Mouse (Mus musculus) lung, postnatal 0 days (tissue): ENCODE measurements around the gene Pgbd5. TPM values are rescaled to one million over a fixed set of nuclear protein-coding genes. Genes with fewer than 3 reads are reported as not detected.

Source experiments
- ATAC-seq: fragments of 200-750 bp; cut with Nextera tagmentation; 2 replicates; pipeline ENCODE4 v1.8.0; 2017; ENCODE audit warnings: moderate library complexity
- DNase-seq: peaks from one replicate; pipeline ENCODE4 v3.0.0-alpha.2; 2016; ENCODE audit warnings: low spot score
- H3K27ac ChIP-seq: fragments of 300-500 bp; sonication (generic); 2 replicates; pipeline ENCODE4 v1.5.1; 2014; ENCODE audit warnings: antibody characterized with exemption, mild to moderate bottlenecking, low read length, mixed read lengths
- H3K27me3 ChIP-seq: fragments of 300-500 bp; sonication (generic); replicated peaks from 2 replicates; pipeline ENCODE4 v1.6.1; 2014; ENCODE audit warnings: low read length, mixed read lengths; ENCODE audit not compliant: insufficient read depth
- H3K36me3 ChIP-seq: fragments of 300-500 bp; sonication (generic); 2 replicates; pipeline ENCODE4 v1.6.1; 2014; ENCODE audit warnings: low read length, mixed read lengths; ENCODE audit not compliant: insufficient read depth
- H3K4me1 ChIP-seq: fragments of 300-500 bp; sonication (generic); 2 replicates; pipeline ENCODE4 v1.6.1; 2014; ENCODE audit warnings: antibody characterized with exemption, low read depth, low read length, mixed read lengths; ENCODE audit not compliant: insufficient read depth
- H3K4me2 ChIP-seq: fragments of 300-500 bp; sonication (generic); replicated peaks from 2 replicates; pipeline ENCODE4 v1.6.1; 2014; ENCODE audit warnings: low read depth, mild to moderate bottlenecking, low read length, moderate library complexity, mixed read lengths
- H3K4me3 ChIP-seq: fragments of 300-500 bp; sonication (generic); 2 replicates; pipeline ENCODE4 v1.5.1; 2014; ENCODE audit warnings: low read depth, low read length
- H3K9ac ChIP-seq: fragments of 300-500 bp; sonication (generic); replicated peaks from 2 replicates; pipeline ENCODE4 v1.6.1; 2014; ENCODE audit warnings: low read depth, mild to moderate bottlenecking
- H3K9me3 ChIP-seq: fragments of 300-500 bp; sonication (generic); 2 replicates; pipeline ENCODE4 v1.6.1; 2016; ENCODE audit warnings: low read length, mixed read lengths
- CTCF ChIP-seq: IDR thresholded peaks from 2 replicates; pipeline ENCODE4 v1.5.1; 2016; ENCODE audit warnings: antibody characterized with exemption, mild to moderate bottlenecking
- EP300 ChIP-seq: IDR thresholded peaks from 2 replicates; pipeline ENCODE4 v1.6.1; 2016; ENCODE audit warnings: antibody characterized with exemption, mild to moderate bottlenecking, control low read depth
- WGBS: fragments of 180-500 bp; shearing (Covaris S2); extraction: QIAGEN DNeasy Blood & Tissue Kit; methylation state at CpG from one replicate; pipeline ENCODE4 v1.1.7; 2014; 5-methylcytosine and 5-hydroxymethylcytosine counted together
- polyA plus RNA-seq: library from polyadenylated mRNA; unstranded; fragments of >200 nt; fragmentation: Nextera tagmentation; extraction: Ambion mirVana; gene quantifications from 2 replicates; pipeline ENCODE4 v1.2.1, GENCODE M21; 2015

Gene Pgbd5
- polyA plus RNA-seq, 1 experiment from 2014 or later = 5.6 TPM

- no peaks in the 10 kb centered on the region for H3K36me3 ChIP-seq
- H3K9ac ChIP-seq = no peak overlapping the region
- no peak overlapping the region for H3K4me3 ChIP-seq
- ATAC-seq = no peak
- H3K27ac ChIP-seq = no peak overlapping the region
- no peaks in the 10 kb centered on the region for H3K9me3 ChIP-seq
- no peak for TF ChIP-seq EP300
- peak; percentile 53 for TF ChIP-seq CTCF
- H3K27me3 ChIP-seq = no peaks in the 10 kb centered on the region
- H3K4me2 ChIP-seq = no peak overlapping the region
- H3K4me1 ChIP-seq = no peaks in the 10 kb centered on the region
- WGBS = 77% methylated on average over 5 of the region's 5 CpGs
- DNase-seq = no peak
These were observed 87.8 kb downstream of the Pgbd5 start for GRCm38 (mm10) chr8:124351636-124352035.

- no peak overlapping the region for H3K27ac ChIP-seq
- no peak overlapping the region for H3K4me3 ChIP-seq
- TF ChIP-seq CTCF (peak; percentile 97), EP300 (no peak)
- DNase-seq (peak; percentile 82), ATAC-seq (peak; percentile 37)
- H3K9ac ChIP-seq = no peak overlapping the region
- no peaks in the 10 kb centered on the region for H3K36me3 ChIP-seq
- no peaks in the 10 kb centered on the region for H3K4me1 ChIP-seq
- H3K4me2 ChIP-seq = no peak overlapping the region
- no peaks in the 10 kb centered on the region for H3K9me3 ChIP-seq
- H3K27me3 ChIP-seq = no peaks in the 10 kb centered on the region
- WGBS = 33% methylated on average over 7 of the region's 7 CpGs
These were observed 89.8 kb downstream of the Pgbd5 start for GRCm38 (mm10) chr8:124349663-124350062.

DNA sequence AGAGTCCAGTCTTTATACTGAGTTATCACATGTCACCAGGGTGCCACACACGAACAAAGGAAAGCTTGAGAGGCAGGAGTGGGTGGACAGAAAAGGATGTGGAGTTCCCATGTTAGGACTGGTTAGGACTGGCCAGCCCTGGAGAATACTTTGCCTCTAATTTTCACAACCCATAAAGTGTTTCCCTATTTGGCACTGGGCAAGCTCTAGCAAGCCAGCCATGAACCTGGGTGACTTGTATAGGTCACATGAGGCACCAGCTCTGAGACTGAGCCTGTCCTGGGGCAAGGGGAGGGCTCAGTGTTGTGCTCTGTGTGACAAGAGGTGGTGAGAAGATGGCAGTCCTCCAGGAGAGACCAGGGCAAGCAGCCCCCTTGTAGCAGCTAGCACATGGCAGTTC, 91.4 kb downstream of the Pgbd5 start:
- H3K4me3 ChIP-seq = no peak overlapping the region
- no peaks in the 10 kb centered on the region for H3K4me1 ChIP-seq
- ATAC-seq (no peak), DNase-seq (no peak)
- H3K36me3 ChIP-seq = no peaks in the 10 kb centered on the region
- no peaks in the 10 kb centered on the region for H3K9me3 ChIP-seq
- no peaks in the 10 kb centered on the region for H3K27me3 ChIP-seq
- H3K27ac ChIP-seq = no peak overlapping the region
- H3K9ac ChIP-seq = no peak overlapping the region
- WGBS = 31% methylated on average over 1 of the region's 1 CpGs
- H3K4me2 ChIP-seq = no peak overlapping the region
- no peak for TF ChIP-seq CTCF
- no peak for TF ChIP-seq EP300

- Histone ChIP-seq H3K27ac (no peak overlapping the region), H3K4me2 (no peak overlapping the region), H3K9ac (no peak overlapping the region), H3K4me1 (no peaks in the 10 kb centered on the region), H3K36me3 (no peaks in the 10 kb centered on the region), H3K9me3 (no peaks in the 10 kb centered on the region), H3K4me3 (no peak overlapping the region), H3K27me3 (no peaks in the 10 kb centered on the region)
- WGBS = 44% methylated on average over 19 of the region's 19 CpGs
- TF ChIP-seq CTCF (peak; percentile 96), EP300 (no peak)
- ATAC-seq (peak; percentile 59; the same call in 1 of the 2 replicates), DNase-seq (peak; percentile 81)
These were observed 92.5 kb downstream of the Pgbd5 start for GRCm38 (mm10) chr8:124346852-124347523.

DNA sequence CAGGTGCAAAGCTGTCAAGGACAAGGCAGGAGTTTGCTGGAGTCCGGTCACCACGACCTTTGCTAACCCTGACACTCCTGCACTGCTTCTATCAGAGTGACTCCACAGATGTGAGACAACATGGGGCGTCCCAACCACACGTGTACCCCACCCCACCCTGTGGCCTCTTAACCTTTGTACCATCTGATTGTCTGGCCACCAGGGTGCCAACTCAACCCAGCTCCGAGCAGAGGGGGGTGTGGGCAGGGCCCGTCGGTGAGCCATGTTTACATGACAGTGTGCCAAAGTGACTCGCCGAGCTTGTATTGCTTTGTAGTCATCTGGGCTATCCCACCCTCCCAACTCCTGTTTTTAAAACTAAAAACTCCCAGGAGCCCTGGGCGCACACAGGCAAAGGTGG, 94.4 kb downstream of the Pgbd5 start:
- DNase-seq (no peak), ATAC-seq (no peak)
- Histone ChIP-seq H3K9ac (no peak overlapping the region), H3K36me3 (0 out of 2 replicates have a peak, but pooled peaks cover 4% of the 10 kb centered on the region), H3K27me3 (no peaks in the 10 kb centered on the region), H3K4me3 (no peak overlapping the region), H3K4me1 (no peaks in the 10 kb centered on the region), H3K27ac (no peak overlapping the region), H3K4me2 (no peak overlapping the region), H3K9me3 (no peaks in the 10 kb centered on the region)
- WGBS = 73% methylated on average over 10 of the region's 10 CpGs
- TF ChIP-seq EP300 (no peak), CTCF (no peak)

DNA sequence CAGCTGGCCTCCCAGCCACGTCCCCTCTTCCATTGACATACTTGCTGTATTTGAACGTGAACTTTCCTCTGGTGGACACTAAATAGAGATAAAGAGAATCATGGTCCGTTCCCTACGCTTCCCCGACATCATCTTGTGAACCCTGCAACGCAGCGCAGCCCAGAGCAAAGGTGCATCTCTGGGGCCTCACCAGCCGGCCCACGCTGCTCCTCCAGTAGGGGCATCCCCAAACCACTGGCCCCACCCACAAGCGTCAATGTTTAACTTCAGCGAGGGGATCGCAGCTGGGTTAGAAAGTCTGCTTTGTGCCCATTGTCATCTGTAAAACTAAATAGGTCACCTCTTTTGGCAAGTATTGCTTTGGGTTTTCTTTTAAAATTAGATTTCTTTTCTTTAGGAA, 95.5 kb downstream of the Pgbd5 start:
- WGBS = 77% methylated on average over 12 of the region's 12 CpGs
- DNase-seq = no peak
- TF ChIP-seq CTCF (no peak), EP300 (no peak)
- Histone ChIP-seq H3K9me3 (no peaks in the 10 kb centered on the region), H3K9ac (no peak overlapping the region), H3K4me2 (no peak overlapping the region), H3K4me1 (no peaks in the 10 kb centered on the region), H3K36me3 (peaks cover 12% of the 10 kb centered on the region; the same call in 1 of the 2 replicates), H3K27me3 (no peaks in the 10 kb centered on the region), H3K27ac (no peak overlapping the region), H3K4me3 (no peak overlapping the region)
- no peak for ATAC-seq
